Mouse (Mus musculus) ovary, postnatal 36 days (tissue): Measurements from ENCODE around the gene Rnf214.

Experiments
- DNase-seq: peaks from one replicate; pipeline ENCODE4 v3.0.0; 2022; ENCODE audit warnings: low spot score, mixed read lengths

Gene Rnf214

DNA sequence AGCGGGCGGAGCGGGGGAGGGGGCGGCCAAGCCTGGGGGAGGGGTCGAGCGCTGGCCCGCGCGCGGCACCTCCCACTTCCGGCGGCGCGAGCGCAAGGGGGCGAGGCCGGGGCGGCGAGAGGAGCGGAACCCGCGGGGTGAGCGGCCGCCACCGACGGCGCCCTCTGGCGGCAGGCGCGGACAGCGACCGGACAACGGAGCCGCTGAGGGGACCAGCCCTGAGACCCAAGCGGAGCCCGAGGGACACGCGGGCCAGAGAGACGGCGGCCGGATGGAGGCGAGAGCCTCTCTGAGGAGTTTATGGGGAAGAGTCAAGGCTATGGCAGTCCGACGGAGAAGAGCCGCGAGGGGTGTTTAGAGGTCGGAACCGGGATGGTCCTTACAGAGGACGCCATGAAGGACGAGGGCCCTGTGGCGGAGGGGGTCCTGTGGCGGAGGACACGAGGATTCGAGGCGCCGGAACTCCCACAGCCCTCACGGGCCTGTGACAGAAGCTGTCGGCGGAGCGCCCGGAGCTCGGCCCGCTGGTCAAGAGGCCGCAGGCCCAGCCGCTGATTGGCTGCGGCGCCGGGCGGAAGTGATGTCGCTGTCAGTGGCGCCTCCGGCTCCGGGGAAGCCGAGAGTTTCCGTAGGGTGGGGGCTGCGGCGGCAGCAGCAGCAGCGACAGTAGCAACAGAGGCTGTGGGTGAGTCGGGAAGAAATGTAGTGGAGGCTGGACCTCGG is at the start of gene Rnf214, which contains the start of gene Pcsk7:
Gene Rnf214, minus strand, starts transcription at position 557 of the 723 bp plus-strand sequence.
Gene Pcsk7, plus strand, starts transcription at position 143 of the 723 bp plus-strand sequence.
- DNase-seq: peak; percentile 90

DNA sequence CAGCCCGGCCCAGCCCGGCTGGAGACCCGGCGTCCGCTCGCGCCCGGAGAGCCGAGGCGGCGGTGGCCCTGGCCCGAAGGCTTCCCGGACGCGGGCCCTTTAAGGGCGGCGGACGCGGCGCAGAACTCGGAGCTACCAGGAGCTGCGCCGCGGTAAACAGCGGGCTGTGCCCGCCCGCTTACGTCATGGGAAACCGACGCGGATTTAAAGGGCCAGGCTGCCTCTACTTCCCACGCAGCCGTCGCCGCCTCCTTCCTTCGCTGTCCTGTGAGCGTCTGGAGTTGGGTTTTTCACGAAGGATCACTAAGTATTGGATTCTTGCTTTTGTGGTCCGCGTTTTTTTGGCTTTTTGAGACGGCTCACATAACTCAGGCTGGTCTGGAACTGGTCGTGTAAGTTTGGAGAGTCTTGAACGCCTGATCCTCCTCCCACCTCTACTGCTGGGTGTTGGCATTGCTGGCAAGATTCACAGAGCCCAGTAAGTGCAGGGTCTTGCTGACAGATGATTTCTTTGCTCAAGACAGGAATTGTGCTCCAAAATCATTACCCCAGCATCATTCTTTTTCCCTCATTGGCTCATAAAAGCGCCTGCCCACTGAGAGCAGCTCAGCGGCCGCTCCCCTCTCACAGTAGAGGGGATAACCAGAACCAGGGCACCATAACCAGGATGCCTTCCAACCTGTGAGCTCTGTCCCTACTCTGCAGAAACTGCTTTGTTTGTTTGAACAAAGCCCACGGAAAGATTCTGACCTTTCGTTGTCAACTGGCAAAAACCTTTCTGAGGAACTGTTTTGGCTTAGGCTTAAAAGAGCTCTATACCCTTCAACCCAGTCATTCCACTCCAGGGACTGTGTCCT is 48.6 kb upstream of the Rnf214 start, which contains the start of gene Sidt2:
Gene Sidt2, minus strand, starts transcription at position 152 of the 857 bp plus-strand sequence.
- DNase-seq: peak; percentile 89

DNA sequence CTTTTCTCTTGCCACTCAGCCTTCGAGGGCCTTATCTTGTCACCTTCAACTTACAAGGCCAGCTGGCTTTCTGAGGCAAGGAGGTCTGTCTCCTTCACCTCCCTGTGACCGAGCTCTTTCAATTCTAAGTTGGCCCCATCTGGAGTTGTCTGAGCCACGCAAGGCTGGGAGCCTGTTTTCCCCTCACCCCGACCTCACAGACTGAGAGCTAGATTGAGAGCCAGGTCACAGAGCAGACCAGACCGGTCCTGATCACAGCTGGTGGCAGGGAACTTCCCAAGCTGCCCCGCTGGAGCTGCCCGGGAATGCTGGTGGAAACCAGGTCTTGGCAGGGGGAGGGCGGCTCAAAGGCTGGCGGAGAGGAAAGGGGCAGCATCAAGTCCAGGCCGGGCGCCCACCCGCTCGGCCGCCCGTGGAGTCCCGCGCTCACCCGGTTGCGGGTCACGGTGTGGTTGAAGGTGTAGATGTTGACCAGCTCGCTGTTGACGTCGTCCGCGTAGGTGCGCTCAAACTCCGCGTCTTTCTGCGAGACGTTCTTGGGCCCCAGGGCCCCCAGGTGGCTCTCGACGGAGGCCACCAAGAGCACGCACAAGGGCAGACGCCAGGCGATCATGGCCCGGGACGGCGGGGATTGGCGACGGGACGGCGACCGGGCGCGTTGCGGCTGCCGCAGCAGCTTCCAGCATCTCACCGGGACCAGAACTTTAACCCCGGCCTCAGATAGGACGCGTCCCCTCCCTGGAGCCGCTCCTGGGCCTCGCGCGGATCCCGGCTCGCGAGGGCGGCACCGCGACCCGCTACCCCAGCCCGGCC is 47.8 kb upstream of the Rnf214 start:
- peak; percentile 59 for DNase-seq

DNA sequence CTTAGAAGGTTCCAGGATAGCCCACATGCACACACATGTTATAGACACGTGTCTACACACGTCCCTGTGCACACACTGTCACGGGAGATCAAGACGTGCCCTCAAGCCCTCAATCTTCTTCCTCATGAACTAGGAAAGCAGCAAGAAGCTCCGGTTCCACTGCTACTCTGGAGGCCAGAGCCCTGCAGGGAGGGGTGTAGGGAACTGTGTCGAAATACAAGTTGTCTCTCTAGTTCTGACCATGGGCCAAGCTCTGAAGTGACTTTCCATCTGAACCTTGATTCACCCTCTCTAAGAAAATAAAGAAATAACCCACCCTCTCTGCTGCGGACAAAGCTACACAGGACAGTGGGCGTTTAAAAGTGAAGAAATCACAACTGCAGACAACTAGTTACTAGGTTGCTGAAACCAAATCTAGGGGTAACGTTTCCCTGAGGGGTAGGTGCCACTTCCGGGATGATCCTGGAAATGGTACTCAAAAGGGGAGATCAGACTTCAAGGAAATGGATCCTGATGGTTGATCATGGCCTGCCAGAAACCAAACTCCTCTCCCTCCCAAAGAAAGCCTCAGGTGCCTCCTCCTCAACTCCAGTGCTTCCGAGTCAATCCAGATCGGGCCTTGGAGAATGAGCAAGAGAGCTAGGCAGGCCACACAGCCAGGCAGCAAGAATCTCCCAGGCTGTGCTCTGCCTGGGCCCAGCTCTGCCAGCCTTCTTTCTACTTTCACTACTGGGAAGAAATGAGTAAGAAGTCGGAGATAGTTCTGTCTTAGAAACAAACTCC is 47.0 kb upstream of the Rnf214 start:
- no peak for DNase-seq

DNA sequence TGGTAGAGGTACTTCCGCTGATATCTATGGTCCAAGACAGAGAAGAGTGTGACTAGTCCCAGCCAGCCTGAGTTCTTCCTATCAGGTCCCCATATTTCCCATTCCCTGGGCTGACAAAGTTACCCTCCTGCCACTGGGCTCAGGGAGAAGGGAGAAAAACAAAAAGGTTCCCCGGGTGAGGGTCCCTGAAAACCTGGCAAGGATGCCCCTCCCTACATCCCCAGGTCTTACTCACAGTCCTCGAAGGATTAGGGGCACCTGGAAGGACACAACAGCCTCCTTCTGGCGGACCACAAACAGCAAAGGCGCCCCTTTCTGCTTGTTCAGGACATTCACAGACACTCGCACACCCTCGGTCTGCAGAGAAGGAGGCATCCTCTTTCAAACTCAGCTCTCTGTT is 46.2 kb upstream of the Rnf214 start:
- DNase-seq: no peak

DNA sequence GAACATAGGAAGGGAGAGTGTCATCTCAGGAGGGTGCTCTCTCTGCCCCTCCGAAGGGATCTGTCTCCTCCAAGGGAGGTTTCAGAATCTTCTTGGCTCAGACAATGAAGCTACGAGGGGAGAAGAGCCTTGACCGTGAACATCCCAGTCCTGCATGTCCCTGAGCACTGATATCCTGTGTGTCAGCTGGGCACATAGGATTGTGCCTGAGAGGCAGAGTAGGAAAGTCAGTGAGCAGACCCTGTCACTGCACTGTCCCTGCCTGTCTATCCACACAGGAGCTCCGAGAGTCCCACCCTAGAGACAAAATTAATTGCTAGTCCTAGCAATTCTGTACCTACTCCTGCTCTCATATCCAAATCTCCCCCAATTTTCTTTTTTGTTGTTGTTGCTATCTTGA is 45.3 kb upstream of the Rnf214 start:
- DNase-seq: no peak

DNA sequence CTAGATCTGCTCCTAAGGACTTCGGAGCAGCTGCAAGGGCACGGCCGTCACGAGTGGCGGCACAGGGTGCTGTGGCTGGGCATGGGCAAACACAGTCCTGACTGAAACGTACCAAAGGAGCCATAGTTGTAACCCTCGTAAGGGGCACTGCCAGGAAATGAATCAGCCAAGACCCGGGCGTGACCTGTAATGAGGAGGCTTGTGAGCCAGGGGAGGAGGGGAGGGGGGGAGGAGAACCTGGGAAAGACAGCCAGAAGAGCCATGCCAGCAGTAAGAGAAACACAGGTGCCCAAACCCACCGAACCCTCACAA is 40.1 kb upstream of the Rnf214 start:
- no peak for DNase-seq

DNA sequence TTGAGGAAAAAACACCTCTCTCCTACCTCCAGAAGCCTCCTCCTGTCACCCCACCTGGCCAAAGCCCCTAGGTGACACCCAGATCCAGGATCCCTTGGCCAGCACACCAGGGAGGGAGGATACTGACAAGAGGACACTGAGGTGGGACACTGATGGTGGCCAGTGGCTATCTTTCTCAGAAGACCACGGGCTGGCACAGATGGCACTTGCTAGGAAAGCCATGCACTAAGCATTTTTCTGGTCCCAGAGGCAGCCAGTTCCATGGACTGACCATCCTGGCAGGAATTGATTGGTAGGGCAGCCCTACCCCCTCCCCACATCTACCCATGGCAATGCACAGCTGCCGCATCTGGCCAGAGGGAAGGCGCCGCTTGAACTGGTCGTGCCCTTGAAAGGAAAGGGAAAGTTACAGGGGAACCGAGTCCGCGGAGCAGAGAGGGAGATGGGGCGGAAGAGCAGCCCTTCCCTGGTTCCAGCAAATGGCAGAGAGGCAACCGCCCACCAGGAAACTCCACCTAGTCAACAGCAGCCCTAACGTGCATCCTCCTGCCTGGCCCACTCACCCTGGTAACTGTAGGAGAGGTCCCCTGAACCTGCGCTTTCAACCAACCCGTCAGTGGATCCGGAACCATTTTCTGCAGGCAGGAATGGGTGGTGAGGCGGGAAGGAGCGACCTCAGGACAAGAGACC is 39.6 kb upstream of the Rnf214 start:
- DNase-seq: no peak

DNA sequence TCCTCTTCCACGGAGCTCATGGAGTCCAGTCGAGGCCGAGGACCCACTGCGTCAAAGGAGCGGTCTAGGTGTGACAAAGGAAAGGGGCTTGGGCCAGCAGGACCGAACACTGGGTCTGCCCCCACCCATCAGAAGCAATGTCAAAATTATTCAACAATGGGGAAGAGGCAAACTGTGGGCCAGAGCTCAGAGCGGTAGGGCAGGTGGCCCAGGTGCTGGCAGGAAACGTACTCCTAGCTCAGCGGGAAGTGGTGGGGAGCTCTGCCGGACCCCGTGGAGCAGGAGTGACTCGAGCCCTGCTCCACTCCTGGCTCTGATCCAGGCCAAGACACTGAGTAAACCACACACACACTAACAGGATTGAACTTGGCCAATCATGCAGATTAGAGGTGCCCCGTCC is 39.0 kb upstream of the Rnf214 start:
- DNase-seq: no peak

DNA sequence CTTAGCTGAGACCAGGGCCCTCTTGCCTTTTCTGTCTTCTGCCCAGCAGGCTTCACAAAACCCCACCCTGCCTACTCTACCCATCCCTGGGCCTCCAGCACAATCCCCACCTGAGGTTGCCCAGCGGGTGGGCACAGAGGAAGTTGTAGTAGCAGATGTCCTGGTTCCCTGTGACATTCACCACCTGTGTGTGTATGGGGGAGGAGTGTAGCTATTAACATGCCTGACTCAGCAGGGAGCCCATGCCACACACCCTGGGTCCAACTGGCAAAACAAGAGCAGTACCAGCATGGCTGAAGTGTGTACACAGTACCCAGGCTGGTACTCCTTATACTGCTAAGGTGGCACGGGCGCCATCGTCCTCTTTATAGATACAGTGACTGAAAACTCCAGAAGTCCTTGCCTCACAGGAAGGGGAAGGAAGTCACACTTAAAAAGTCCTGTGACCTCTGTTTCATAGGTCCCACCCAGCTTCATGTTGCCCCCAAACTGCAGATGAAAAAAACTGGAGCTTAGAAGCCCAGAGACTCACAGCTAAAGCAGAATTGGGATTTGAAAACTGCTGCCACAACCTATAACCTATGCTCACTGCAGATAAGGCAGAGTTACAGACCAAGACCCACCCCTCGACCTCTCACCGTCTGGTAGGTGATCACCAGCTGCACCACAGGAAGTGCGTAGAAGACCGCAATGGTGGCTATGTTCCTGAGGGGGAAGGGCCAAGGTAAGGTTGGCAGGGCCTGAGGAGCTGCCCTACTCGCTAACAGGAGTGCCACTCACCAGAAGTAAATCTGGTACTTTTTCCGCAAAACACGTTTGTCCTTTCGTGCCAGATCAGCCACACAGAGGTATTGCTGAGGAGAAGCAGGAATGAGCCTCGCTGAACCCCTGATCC is 38.0 kb upstream of the Rnf214 start:
- no peak for DNase-seq

DNA sequence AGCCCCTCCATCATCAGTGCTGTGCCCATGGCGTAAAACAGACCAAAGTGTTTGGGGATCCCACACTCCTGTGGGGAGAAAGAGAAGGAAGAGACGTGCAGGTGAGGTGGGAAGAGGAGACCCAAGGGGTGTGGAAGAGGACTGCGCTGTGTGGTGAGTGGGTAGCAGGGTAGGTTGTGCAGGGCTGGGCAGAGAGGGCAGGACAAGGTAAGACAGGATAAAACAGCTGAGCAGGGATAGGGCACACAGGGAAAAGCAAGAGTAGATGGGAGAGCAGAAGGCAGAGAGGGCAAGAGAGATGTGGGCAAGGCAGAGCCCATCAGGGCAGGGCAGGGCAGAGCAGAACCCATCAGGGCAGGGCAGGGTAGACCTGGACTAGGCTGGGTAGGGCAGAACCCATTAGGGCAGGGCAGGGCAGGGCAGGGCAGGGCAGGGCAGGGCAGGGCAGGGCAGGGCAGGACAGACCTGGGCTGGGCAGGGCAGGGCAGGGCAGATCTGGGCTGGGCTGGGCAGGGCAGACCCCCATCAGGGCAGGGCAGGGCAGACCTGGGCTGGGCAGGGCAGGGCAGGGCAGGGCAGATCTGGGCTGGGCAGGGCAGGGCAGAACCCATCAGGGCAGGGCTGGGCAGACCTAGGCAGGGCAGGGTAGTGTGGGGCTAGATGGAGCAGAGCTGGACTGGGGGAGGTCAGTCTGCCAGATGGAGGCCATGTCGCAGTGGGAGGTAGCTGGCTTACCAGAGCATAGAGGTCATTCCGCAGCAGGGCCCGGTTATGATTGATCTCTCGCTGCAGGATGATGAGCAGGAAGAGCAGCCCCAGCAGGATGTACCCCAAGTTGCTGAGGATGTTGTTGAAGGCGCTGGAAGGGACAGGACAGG is 37.2 kb upstream of the Rnf214 start:
- no peak for DNase-seq

DNA sequence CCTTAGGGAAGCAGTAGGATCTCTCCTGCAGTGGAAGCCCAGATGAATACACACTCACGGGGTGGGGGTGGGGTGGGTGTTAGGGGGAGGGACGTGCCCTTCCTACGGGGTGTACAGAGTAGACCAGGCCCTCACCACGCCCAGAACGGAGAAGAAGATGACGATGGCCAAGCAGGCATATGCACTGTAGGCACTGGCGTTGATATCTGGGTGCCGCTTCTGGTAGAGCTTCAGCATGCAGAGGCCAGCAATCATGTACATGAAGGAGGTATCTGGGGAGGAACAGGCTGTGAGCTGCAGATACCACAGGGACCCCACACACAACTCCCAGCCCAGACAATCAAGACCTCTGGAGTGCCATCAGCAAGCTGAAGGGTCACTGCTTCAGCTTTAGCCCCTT is 36.2 kb upstream of the Rnf214 start:
- no peak for DNase-seq

DNA sequence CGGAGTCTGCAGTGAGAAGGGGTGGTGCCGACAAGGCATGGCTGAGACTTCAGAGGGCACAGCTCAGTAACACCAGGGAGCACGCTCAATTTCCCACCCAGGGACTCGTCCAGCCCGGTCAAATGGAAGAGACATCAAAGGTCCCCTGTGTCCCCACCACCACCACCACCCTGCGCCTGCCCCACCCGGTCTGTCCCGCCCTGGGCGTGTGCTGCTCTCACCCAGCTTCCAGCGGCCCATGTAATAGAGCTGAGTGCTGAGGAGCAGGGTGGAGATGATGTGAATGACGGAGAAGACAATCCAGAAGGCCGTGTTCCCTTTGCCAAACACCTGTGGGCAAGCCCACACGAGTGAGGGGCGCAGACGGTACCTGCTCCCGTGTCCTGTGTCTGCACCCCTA is 35.8 kb upstream of the Rnf214 start:
- DNase-seq: no peak

DNA sequence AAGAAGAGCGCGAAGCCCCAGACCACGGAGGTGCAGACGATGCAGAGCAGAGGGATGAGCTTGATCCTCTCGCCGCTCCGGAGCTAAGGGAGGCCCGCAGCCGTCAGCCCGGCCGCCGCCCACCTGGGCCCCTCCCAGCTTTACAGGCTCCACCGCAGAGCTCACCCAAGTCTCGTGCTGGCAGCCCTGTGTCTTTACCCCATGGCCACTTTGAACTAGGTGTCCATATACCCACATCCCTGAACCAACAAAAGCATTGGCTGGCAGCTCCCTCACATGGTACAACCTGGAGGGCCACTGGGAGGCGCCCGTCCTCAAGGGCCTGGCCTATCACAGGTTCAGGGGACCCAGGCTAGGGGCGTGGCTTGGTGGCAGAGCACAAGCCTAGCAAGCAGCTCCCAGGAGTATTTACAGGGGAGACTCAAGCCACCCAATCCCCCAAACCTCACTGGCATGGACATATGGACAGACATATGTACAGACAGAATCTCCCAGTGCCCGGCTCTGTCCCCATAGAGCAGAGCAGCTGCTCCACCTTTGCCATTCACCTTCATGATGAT is 34.7 kb upstream of the Rnf214 start:
- DNase-seq: no peak

DNA sequence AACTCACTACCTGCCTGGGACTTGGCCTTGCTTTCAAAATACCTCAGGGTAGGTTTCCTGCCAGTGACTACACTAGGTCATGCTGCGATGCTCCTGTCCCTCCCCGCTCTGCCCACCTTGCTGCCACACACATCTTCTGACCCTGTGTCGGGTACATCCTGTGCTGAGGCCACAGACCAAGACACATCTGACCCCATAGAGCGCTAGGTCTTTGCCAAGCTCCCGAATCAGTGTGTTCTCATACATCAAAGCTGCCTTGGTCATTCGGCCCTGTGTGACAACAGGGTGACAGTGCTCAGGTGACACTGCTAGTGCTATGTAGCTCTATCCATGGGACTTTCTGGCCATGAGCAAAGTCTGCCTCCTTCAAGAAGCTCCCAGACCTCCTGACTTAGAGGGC is 33.1 kb upstream of the Rnf214 start:
- no peak for DNase-seq

DNA sequence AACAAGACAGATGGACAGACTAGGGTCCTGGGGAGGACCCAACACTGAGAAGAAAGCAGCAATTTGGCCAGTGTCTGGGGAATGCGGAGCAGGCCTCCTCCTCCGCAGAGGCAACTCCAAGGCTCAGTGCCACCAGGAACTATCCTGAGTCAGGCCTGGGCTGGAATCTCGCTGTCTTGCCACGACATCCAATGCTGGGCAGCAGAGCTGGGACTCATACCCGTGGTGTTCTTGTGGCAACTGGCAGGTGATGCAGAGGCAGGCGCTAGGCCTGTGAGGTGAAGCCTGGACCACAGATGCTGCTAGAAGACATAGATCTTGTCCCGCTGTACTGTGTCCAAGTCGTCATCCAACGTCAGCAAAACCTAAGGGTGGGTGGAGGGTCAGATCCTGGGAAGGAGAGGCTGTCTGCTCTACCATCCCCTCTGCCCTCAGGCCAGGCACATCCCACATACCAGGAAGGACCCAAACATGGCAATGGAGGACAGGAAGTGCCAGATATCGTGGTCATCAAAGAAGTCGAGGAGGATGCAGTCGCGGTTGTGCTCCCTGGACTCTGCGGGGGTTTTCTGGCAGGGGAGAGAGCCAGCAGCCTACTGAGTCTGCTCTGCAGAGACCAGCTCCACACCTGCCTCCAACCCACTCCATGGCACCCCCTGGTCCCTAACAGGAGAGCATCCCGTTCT is 32.4 kb upstream of the Rnf214 start:
- DNase-seq: no peak

DNA sequence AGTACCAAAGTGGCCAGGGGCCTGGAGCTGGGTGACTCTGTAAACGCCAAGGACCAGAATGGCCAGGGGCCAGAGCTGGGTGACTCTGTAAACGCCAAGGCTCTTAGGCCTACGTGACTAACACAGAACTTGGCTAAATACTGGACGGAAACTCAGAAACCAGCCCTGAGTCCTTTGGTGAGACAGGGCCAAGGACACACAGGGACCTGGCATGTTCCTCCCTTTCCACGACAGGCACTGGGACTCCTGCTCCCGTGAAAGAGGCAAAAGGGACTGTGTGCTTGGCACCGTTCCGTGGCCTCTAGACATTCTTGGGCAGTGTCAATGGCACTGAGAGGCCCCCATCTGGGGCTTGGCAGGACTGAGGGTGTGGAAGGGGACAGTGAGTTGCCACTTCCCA is 31.4 kb upstream of the Rnf214 start:
- DNase-seq: no peak

DNA sequence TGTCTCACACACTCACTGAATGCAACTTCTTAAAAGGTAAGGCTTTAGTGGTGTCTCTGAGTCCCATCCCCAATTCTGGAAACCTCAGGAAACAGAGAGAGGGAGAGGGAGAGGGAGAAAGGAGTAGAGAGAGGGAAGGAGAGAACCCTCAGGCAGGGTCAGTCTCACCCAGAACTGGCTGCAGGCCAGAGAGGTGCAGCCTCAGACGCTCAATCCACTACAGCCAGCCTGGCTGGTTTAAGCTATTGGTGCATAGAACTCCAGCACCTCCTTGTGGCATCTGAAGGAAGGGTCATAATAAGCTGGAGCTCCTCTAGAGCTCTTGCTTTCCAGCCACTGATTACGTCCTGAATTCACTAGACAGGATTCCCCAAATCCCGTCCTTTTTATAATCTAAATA is 30.2 kb upstream of the Rnf214 start:
- peak; percentile 66 for DNase-seq
